Mouse (Mus musculus) forebrain, embryonic 15.5 days (tissue): ENCODE data around the gene Apol8. TPM values are rescaled to one million over a fixed set of nuclear protein-coding genes. Genes with fewer than 3 reads are reported as not detected.

Source experiments
- ATAC-seq: fragments of 200-750 bp; cut with Nextera tagmentation; replicated peaks from 2 replicates; pipeline ENCODE4 v1.8.0; 2017; ENCODE audit warnings: mild to moderate bottlenecking, moderate TSS enrichment, moderate library complexity
- H3K27ac ChIP-seq: fragments of 300-500 bp; sonication (generic); replicated peaks from 2 replicates; pipeline ENCODE4 v1.5.1; 2015; ENCODE audit warnings: mild to moderate bottlenecking, inconsistent platforms
- H3K27me3 ChIP-seq: fragments of 300-500 bp; sonication (generic); 2 replicates; pipeline ENCODE4 v1.6.1; 2015; ENCODE audit warnings: inconsistent platforms
- H3K36me3 ChIP-seq: fragments of 300-500 bp; sonication (generic); 2 replicates; pipeline ENCODE4 v1.6.1; 2015; ENCODE audit warnings: mild to moderate bottlenecking, inconsistent platforms
- H3K4me1 ChIP-seq: fragments of 300-500 bp; sonication (generic); 2 replicates; pipeline ENCODE4 v1.6.1; 2015; ENCODE audit warnings: inconsistent platforms
- H3K4me2 ChIP-seq: fragments of 300-500 bp; sonication (generic); replicated peaks from 2 replicates; pipeline ENCODE4 v1.6.1; 2015; ENCODE audit warnings: mild to moderate bottlenecking, inconsistent platforms
- H3K4me3 ChIP-seq: fragments of 300-500 bp; sonication (generic); 2 replicates; pipeline ENCODE4 v1.5.1; 2015; ENCODE audit warnings: mild to moderate bottlenecking, inconsistent platforms
- H3K9ac ChIP-seq: fragments of 300-500 bp; sonication (generic); replicated peaks from 2 replicates; pipeline ENCODE4 v1.6.1; 2015; ENCODE audit warnings: mild to moderate bottlenecking, inconsistent platforms
- H3K9me3 ChIP-seq: fragments of 300-500 bp; sonication (generic); 2 replicates; pipeline ENCODE4 v1.6.1; 2016; ENCODE audit warnings: inconsistent platforms
- WGBS: fragments of 180-500 bp; shearing (Covaris S2); methylation state at CpG from one replicate; pipeline ENCODE4 v1.1.7; 2015; ENCODE audit warnings: mixed read lengths; 5-methylcytosine and 5-hydroxymethylcytosine counted together
- polyA plus RNA-seq: library from polyadenylated mRNA; unstranded; fragments of >200 nt; fragmentation: Nextera tagmentation; extraction: Ambion mirVana; gene quantifications from 2 replicates; pipeline ENCODE4 v1.2.1, GENCODE M21; 2015

Apol8 gene
- polyA plus RNA-seq, 1 experiment from 2014 or later = not detected

DNA sequence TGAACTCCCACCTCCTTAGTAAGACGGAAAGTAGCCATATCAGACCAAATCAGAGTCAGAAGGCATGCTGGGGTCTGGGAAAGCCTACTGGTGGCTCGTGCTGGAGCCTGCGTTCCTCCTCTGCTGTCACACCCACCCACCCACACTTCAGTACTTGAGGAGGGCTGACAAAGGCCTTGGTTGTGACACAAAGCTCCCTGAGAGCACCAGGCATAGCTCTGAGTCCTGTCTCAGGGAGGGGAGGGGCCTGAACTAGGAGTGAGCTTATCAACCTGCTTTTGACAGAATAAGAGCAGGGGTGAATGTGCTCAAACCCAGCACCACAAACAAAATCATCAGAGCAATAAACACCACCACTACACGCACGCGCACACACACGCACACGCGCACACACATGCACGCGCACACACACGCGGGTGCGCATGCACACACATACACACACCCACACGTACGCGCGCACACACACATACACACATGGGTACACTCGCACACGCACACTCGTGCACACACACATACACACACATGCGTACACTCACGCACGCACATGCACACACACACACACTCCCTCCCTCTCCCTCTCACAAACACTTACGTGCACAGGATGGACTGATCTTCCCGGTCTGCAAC is 39.7 kb upstream of the Apol8 start:
- no peak overlapping the region for H3K4me2 ChIP-seq
- 96% methylated on average over 26 of the region's 26 CpGs for WGBS
- H3K4me1 ChIP-seq = no peaks in the 10 kb centered on the region
- ATAC-seq = no peak
- no peaks in the 10 kb centered on the region for H3K27me3 ChIP-seq
- no peak overlapping the region for H3K9ac ChIP-seq
- H3K27ac ChIP-seq = no peak overlapping the region
- H3K4me3 ChIP-seq = no peak overlapping the region
- no peaks in the 10 kb centered on the region for H3K9me3 ChIP-seq
- H3K36me3 ChIP-seq = no peaks in the 10 kb centered on the region

DNA sequence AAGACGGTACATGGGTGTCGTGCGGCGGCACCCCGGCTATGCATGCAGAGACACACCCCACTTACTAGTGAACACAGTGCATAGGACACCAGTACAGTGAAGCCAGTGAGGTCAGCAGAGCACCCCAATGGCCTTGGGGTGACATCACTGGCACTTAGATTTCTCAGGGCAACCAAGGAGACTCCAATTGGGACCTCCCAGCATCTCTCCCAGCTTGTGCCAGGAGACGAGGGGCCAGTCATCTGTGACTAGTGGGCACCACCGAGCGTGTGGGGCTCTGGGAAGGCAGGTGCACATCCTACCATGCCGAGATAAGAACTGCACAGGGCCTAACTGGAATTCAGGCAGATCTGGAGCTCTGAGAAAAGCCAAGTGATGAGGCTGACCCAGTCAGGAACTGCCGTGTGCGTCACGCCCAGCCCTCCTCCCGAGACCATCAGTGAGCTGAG is 38.1 kb upstream of the Apol8 start:
- ATAC-seq = no peak
- 94% methylated on average over 13 of the region's 13 CpGs for WGBS

DNA sequence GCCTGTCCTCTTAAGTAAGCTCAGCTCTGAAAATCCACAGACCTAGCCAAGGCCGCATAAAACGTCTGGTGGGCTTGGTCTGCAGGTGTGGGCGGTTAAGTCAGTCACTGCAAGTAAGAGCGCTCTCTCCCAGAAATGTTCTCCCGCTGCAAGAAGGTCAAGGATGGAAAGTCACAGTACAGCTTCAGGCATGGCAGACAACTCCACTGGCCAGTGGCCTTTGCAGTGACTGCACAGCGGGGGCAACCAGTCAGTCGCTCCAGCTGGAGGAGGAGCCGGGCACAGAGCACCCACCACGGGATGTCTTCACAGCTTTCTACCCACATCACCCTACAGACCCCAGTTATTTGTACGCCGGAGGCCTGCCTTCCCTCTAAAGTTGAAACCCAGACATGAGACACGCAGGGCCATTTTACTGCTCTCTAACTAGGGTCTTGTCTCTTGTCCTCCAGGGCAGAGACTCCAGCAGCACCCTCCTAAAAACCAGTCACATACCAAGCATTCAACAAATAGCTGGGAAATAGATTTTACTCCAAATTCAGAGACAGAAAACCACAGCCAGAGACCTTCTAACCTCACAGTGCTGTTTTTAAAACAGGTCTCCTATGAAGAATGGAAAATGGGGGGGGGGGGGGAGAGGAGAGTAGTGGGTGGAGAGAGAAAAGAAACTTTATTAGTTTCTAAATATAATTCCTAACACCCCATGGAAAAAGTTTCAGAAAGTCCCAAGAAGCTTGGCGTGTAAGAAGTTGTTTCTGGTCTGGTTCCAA is 37.5 kb upstream of the Apol8 start:
- Histone ChIP-seq H3K27me3 (no peaks in the 10 kb centered on the region), H3K4me2 (no peak overlapping the region), H3K9me3 (no peaks in the 10 kb centered on the region), H3K9ac (no peak overlapping the region), H3K27ac (no peak overlapping the region), H3K4me3 (no peak overlapping the region), H3K36me3 (peaks cover 18% of the 10 kb centered on the region), H3K4me1 (no peaks in the 10 kb centered on the region)
- ATAC-seq = no peak
- 92% methylated on average over 13 of the region's 13 CpGs for WGBS

More for the DNA sequence above, 38.1 kb upstream of the Apol8 start:
- Histone ChIP-seq H3K4me2 (no peak overlapping the region), H3K27ac (no peak overlapping the region), H3K27me3 (no peaks in the 10 kb centered on the region), H3K36me3 (peaks cover 12% of the 10 kb centered on the region), H3K4me3 (no peak overlapping the region), H3K9ac (no peak overlapping the region), H3K9me3 (no peaks in the 10 kb centered on the region), H3K4me1 (no peaks in the 10 kb centered on the region)

DNA sequence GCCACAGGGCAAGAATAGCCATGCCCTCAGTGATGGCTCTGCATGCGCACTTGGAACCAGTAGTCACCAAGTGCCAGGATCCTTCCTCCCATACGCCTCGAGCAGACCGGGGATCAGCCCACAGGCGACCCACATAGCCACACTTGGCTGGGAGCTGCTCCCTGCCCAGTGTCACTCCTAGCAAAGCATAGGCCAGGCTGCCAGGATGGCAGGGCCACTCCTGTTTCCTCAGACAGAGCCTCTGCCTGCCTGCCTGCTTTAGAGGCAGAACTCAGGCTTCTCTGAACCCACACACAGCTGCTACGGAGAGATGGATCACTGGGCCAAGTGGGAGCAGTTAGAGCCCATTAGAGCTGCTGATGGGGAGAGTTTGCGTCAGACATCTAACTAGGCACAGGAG is 36.8 kb upstream of the Apol8 start:
- no peak for ATAC-seq
- WGBS = 93% methylated on average over 7 of the region's 7 CpGs
- Histone ChIP-seq H3K27me3 (no peaks in the 10 kb centered on the region), H3K9ac (no peak overlapping the region), H3K4me3 (no peak overlapping the region), H3K4me2 (no peak overlapping the region), H3K36me3 (peaks cover 20% of the 10 kb centered on the region), H3K9me3 (no peaks in the 10 kb centered on the region), H3K4me1 (no peaks in the 10 kb centered on the region), H3K27ac (no peak overlapping the region)

DNA sequence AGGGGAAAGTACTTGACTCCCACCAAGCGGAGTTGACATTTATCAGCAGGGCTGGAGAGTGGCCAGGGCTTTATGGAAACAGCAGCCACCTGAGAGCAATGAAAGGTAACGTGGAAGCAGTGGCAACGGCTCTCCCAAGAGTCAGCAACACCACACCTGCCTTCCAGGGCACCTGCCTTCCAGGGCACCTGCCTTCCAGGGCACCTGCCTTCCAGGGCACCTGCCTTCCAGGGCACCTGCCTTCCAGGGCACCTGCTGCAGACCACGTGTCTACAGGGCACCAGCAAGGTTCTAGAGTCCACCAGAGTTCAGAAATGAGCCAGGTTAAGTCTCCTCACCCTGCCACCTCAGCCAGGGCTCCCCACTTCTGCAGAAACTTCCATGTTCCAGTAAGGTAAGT is 36.3 kb upstream of the Apol8 start:
- 89% methylated on average over 4 of the region's 4 CpGs for WGBS
- H3K9me3 ChIP-seq = no peaks in the 10 kb centered on the region

DNA sequence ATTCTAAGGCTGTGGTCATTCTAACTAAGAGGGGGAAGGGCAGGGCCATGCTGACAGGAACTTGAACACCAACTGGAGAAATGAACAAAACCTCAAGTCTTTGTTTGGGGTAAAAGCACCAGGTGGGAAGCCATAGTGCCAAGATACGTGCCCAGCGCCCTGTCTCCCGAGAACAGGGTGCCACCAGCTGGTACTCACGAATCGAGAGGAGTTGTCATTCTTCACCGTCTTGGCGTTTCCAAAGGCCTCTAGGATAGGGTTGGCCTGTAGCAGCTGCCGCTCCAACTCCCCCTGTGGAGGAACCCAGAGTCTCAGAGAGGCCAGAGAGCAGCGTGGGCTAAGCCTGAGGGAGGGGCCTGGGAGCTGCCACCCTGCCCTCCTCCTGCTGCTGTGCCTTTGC is 35.3 kb upstream of the Apol8 start:
- Histone ChIP-seq H3K27me3 (no peaks in the 10 kb centered on the region), H3K36me3 (peaks cover 31% of the 10 kb centered on the region), H3K9me3 (no peaks in the 10 kb centered on the region), H3K9ac (no peak overlapping the region), H3K4me1 (no peaks in the 10 kb centered on the region), H3K4me3 (no peak overlapping the region), H3K4me2 (no peak overlapping the region), H3K27ac (no peak overlapping the region)
- 83% methylated on average over 9 of the region's 9 CpGs for WGBS
- no peak for ATAC-seq

More for the DNA sequence above, 36.3 kb upstream of the Apol8 start:
- H3K4me1 ChIP-seq = no peaks in the 10 kb centered on the region
- H3K27ac ChIP-seq = no peak overlapping the region
- H3K4me2 ChIP-seq = no peak overlapping the region
- H3K4me3 ChIP-seq = no peak overlapping the region
- no peaks in the 10 kb centered on the region for H3K27me3 ChIP-seq
- H3K9ac ChIP-seq = no peak overlapping the region
- no peak for ATAC-seq
- peaks cover 25% of the 10 kb centered on the region for H3K36me3 ChIP-seq

DNA sequence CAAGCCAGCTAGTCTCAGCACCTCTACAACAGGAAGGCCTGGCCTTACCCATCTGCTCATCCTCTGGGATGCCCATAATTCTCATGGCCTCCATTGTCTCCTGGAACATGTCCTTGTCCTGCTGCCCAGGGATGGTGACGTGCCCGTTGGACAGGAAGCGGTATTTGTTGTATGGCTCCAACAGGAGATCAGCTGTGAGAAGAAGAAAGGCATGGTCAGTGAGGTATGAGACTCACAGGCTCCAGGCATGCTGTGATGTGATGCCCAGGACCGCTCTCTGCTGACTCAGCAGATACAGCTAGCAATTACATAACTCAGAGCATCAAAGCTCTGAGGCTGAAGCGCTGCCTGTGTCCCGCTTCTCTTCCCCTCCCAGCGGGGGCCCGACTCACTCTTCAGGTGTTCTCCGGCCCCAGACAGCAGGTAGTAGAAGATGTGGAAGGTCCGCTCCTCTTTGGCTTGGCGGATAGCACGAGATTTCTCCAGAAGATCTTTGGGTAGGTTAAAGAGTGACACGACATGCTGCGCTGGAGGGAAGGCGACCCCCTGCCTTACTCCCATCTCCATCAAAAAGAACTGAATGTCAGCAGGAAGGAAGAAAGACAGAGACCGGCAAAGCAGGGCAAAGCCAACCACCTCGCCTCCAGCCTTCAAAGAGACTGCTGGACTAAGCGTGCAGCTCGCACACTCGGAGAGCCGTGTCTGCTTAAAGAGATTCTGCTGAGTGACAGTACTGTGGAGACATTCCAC is 34.0 kb upstream of the Apol8 start:
- Histone ChIP-seq H3K9me3 (no peaks in the 10 kb centered on the region), H3K4me3 (no peak overlapping the region), H3K9ac (no peak overlapping the region), H3K27me3 (no peaks in the 10 kb centered on the region), H3K36me3 (peaks cover 38% of the 10 kb centered on the region), H3K4me1 (no peaks in the 10 kb centered on the region), H3K27ac (no peak overlapping the region), H3K4me2 (no peak overlapping the region)
- no peak for ATAC-seq
- 91% methylated on average over 21 of the region's 21 CpGs for WGBS

DNA sequence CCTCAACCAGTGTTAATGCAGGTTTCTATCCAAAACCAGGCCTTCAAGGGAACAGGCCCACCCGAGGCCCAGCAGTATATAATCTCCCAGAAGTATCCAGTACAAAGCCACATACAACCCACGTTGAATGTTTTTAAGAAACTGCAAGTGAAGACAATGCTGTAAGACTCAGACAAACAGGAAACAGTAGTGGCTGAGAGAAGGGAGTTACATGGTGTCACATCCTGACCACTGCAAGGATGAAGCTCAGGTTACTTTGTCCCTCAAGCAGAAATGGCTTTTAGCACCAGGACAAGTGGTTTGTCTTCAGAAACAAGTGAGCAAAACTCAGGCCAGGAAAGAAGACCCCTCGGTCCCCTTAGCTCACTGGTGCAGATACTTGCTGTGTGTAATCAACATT is 32.4 kb upstream of the Apol8 start:
- Histone ChIP-seq H3K9ac (no peak overlapping the region), H3K9me3 (no peaks in the 10 kb centered on the region), H3K27ac (no peak overlapping the region), H3K27me3 (no peaks in the 10 kb centered on the region), H3K4me1 (no peaks in the 10 kb centered on the region), H3K4me3 (no peak overlapping the region), H3K4me2 (no peak overlapping the region), H3K36me3 (peaks cover 47% of the 10 kb centered on the region)
- 87% methylated on average over 3 of the region's 3 CpGs for WGBS
- no peak for ATAC-seq

DNA sequence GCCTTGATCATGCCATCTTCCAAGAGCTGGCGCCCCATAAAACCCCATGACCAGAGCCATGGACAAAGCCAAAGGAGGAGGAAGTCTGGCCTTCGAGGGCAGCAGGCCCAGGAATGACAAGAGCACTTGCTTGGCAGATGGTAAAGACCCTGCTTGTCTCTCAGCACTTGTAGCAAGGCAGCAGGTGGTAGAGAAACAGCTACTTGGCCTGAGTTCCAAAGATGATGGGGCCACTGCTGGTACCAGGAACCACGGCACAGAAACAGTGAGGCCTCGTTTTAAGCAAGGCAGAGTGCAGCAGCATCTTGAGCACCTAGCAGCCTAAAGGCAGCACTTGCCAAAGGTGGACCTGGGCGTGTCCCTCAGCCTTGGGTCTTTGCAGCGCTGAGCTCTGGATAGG is 31.6 kb upstream of the Apol8 start:
- no peak overlapping the region for H3K4me2 ChIP-seq
- 80% methylated on average over 6 of the region's 6 CpGs for WGBS
- ATAC-seq = no peak
- no peaks in the 10 kb centered on the region for H3K4me1 ChIP-seq
- H3K9me3 ChIP-seq = no peaks in the 10 kb centered on the region
- no peak overlapping the region for H3K4me3 ChIP-seq
- no peak overlapping the region for H3K9ac ChIP-seq
- H3K36me3 ChIP-seq = peaks cover 54% of the 10 kb centered on the region
- H3K27ac ChIP-seq = no peak overlapping the region
- H3K27me3 ChIP-seq = no peaks in the 10 kb centered on the region

DNA sequence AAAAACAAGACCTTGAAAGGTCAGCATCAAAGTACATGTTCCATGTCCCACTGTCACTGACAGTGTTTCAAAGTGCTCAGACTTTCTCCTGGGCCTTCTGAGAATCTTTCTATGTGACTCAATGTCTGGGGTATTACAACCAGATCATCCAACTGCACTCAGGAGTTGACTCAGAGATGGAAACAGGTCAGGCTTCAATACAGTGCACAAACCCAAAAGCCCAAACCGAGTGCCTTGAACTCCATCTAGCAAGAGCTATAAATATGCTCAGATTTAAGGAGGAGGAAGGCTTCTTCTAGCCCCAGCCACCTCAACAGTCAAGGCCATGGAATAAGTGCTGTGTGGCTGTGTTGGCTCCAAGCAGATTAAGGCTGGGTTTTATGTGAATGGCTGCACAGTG is 29.0 kb upstream of the Apol8 start:
- Histone ChIP-seq H3K9ac (no peak overlapping the region), H3K27me3 (no peaks in the 10 kb centered on the region), H3K4me2 (no peak overlapping the region), H3K36me3 (peaks cover 72% of the 10 kb centered on the region), H3K9me3 (no peaks in the 10 kb centered on the region), H3K4me3 (no peak overlapping the region), H3K4me1 (no peaks in the 10 kb centered on the region), H3K27ac (no peak overlapping the region)
- ATAC-seq = no peak
- 73% methylated on average over 1 of the region's 1 CpGs for whole genome bisulfite sequencing

DNA sequence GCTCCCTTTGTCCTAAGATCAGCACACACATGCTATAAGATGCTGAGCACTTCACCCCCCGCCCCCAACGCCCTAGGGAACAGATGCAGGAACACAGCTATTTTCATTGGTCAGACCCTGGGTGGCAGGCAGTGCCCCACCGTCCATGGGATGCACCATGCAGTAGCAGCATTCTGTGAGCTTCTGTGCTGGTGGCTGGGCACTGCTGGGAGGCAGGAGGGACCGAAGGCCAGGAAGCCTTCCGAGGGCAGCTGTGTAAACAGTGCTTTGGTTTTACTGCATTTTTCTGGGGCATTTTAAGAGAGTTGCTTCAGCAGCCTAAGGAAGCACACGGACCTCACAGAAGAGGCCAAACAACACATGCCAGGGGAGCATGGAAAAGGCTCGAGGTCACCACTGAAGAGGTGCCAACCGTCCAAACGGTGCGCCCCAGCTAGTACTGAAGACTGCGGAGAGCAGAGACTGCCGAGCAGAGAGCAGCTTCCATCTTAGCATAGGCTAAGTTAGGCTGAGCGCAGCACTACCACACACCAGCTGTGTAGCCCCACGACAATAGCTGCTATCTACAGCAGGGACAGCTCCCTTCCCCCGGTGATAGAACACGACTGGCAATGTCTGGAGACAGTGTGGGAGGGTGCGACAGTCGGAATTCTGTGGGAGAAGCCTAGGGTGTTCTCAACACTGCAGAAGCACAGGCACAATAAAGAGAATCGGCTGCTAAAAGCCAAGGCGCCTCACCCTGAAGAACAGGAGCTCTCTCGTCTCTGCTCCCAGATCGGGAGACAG is 27.4 kb upstream of the Apol8 start:
- no peak overlapping the region for H3K4me2 ChIP-seq
- no peak overlapping the region for H3K9ac ChIP-seq
- H3K4me3 ChIP-seq = no peak overlapping the region
- no peaks in the 10 kb centered on the region for H3K27me3 ChIP-seq
- no peaks in the 10 kb centered on the region for H3K4me1 ChIP-seq
- no peaks in the 10 kb centered on the region for H3K9me3 ChIP-seq
- H3K36me3 ChIP-seq = peaks cover 62% of the 10 kb centered on the region
- no peak overlapping the region for H3K27ac ChIP-seq
- WGBS = 86% methylated on average over 22 of the region's 22 CpGs
- ATAC-seq = no peak
